Mouse (Mus musculus) midbrain, embryonic 16.5 days (tissue): ENCODE measurements around the gene Fbxw5. TPM values are rescaled to one million over a fixed set of nuclear protein-coding genes. Genes with fewer than 3 reads are reported as not detected.

Source experiments
- ATAC-seq: fragments of 200-750 bp; cut with Nextera tagmentation; 2 replicates; pipeline ENCODE4 v1.8.0; 2017; ENCODE audit warnings: moderate TSS enrichment
- H3K27ac ChIP-seq: fragments of 300-500 bp; sonication (generic); 2 replicates; pipeline ENCODE4 v1.5.1; 2014; ENCODE audit warnings: mild to moderate bottlenecking, low read length, mixed read lengths
- H3K27me3 ChIP-seq: fragments of 300-500 bp; sonication (generic); 2 replicates; pipeline ENCODE4 v1.6.1; 2014; ENCODE audit warnings: low read depth, low read length, mixed read lengths; ENCODE audit not compliant: control insufficient read depth, insufficient read depth
- H3K36me3 ChIP-seq: fragments of 300-500 bp; sonication (generic); 2 replicates; pipeline ENCODE4 v1.6.1; 2014; ENCODE audit warnings: mild to moderate bottlenecking, low read length, moderate library complexity, mixed read lengths; ENCODE audit not compliant: control insufficient read depth, insufficient read depth
- H3K4me1 ChIP-seq: fragments of 300-500 bp; sonication (generic); 2 replicates; pipeline ENCODE4 v1.6.1; 2014; ENCODE audit warnings: mild to moderate bottlenecking, low read length, mixed read lengths; ENCODE audit not compliant: control insufficient read depth, insufficient read depth
- H3K4me2 ChIP-seq: fragments of 300-500 bp; sonication (generic); 2 replicates; pipeline ENCODE4 v1.6.1; 2014; ENCODE audit warnings: mild to moderate bottlenecking, low read length, mixed read lengths
- H3K4me3 ChIP-seq: fragments of 300-500 bp; sonication (generic); 2 replicates; pipeline ENCODE4 v1.5.1; 2014; ENCODE audit warnings: low read depth, mild to moderate bottlenecking, low read length, moderate library complexity, mixed read lengths
- H3K9ac ChIP-seq: fragments of 300-500 bp; sonication (generic); 2 replicates; pipeline ENCODE4 v1.6.1; 2014; ENCODE audit warnings: low read depth, low read length, mixed read lengths
- H3K9me3 ChIP-seq: fragments of 300-500 bp; sonication (generic); replicated peaks from 2 replicates; pipeline ENCODE4 v1.6.1; 2014; ENCODE audit warnings: mild to moderate bottlenecking, low read length, mixed read lengths; ENCODE audit not compliant: control insufficient read depth, poor library complexity, severe bottlenecking
- WGBS: fragments of 180-500 bp; shearing (Covaris S2); extraction: QIAGEN DNeasy Blood & Tissue Kit; methylation state at CpG from one replicate; pipeline ENCODE4 v1.1.7; 2014; 5-methylcytosine and 5-hydroxymethylcytosine counted together
- polyA plus RNA-seq: library from polyadenylated mRNA; unstranded; fragments of >200 nt; fragmentation: Nextera tagmentation; extraction: Ambion mirVana; gene quantifications from 2 replicates; pipeline ENCODE4 v1.2.1, GENCODE M21; 2015

The Fbxw5 gene
- polyA plus RNA-seq, 1 experiment from 2014 or later: 137 TPM

- H3K9me3 ChIP-seq: no peaks in the 10 kb centered on the region
- WGBS: 80% methylated on average over 3 of the region's 3 CpGs
- H3K4me3 ChIP-seq: no peak overlapping the region
- peaks cover 10% of the 10 kb centered on the region for H3K4me1 ChIP-seq
- no peak overlapping the region for H3K9ac ChIP-seq
- H3K27ac ChIP-seq: no peak overlapping the region
- no peaks in the 10 kb centered on the region for H3K27me3 ChIP-seq
- peaks cover 23% of the 10 kb centered on the region for H3K36me3 ChIP-seq
- H3K4me2 ChIP-seq: no peak overlapping the region
- ATAC-seq: no peak
These were observed 2.2 kb downstream of the Fbxw5 start for GRCm38 (mm10) chr2:25502726-25503125.

DNA sequence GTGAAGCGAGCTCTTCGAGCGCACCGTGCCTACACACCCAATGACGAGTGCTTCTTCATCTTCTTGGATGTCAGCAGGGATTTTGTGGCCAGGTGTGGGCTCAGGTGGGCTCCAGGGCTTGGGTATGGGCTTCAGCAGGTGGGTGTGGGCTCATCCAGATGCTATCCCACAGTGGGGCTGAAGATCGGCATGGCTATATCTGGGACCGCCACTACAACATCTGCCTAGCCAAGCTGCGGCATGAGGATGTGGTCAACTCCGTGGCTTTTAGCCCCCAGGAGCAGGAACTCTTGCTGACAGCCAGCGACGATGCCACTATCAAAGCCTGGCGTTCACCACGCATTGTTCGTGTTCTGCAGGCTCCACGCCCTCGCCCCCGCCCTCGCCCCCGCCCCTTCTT lies 4.0 kb downstream of the Fbxw5 start:
- ATAC-seq: no peak
- peaks cover 10% of the 10 kb centered on the region for H3K4me1 ChIP-seq

DNA sequence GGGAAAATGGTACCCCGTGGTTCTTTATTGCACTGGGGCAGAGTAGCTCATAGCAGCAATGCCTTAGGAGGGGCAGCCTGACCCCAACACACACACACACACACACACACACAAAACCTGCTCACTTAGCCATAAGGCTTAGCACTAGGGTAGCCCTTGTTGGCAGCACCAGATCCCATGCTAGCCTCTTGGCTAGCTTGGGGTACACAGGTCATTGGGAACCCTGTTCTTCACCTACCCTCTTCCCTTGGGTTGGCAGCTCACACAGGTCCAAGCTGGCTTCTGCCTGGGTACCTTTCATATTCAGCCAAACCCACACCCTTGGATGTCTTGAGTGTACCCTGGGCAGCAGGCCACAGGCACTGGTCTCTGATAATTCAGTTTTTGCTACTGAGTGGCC lies 4.5 kb downstream of the Fbxw5 start:
- Histone ChIP-seq H3K4me1 (peaks cover 10% of the 10 kb centered on the region), H3K4me2 (no peak overlapping the region), H3K9ac (no peak overlapping the region), H3K4me3 (no peak overlapping the region), H3K9me3 (no peaks in the 10 kb centered on the region), H3K36me3 (peaks cover 23% of the 10 kb centered on the region), H3K27me3 (no peaks in the 10 kb centered on the region), H3K27ac (no peak overlapping the region)
- ATAC-seq: no peak
- 100% methylated on average over 1 of the region's 1 CpGs for WGBS

More for the DNA sequence above, 4.0 kb downstream of the Fbxw5 start:
- no peak overlapping the region for H3K27ac ChIP-seq
- no peak overlapping the region for H3K4me2 ChIP-seq
- 93% methylated on average over 19 of the region's 19 CpGs for WGBS
- no peaks in the 10 kb centered on the region for H3K27me3 ChIP-seq
- H3K9me3 ChIP-seq: no peaks in the 10 kb centered on the region
- H3K36me3 ChIP-seq: peaks cover 23% of the 10 kb centered on the region
- H3K4me3 ChIP-seq: no peak overlapping the region
- no peak overlapping the region for H3K9ac ChIP-seq

- Histone ChIP-seq H3K27ac (no peak overlapping the region), H3K4me3 (no peak overlapping the region), H3K27me3 (no peaks in the 10 kb centered on the region), H3K36me3 (peaks cover 23% of the 10 kb centered on the region), H3K4me2 (no peak overlapping the region), H3K9me3 (no peaks in the 10 kb centered on the region), H3K9ac (no peak overlapping the region), H3K4me1 (peaks cover 10% of the 10 kb centered on the region)
- no peak for ATAC-seq
- 96% methylated on average over 4 of the region's 4 CpGs for WGBS
These were observed 5.3 kb downstream of the Fbxw5 start for GRCm38 (mm10) chr2:25505860-25506259.

DNA sequence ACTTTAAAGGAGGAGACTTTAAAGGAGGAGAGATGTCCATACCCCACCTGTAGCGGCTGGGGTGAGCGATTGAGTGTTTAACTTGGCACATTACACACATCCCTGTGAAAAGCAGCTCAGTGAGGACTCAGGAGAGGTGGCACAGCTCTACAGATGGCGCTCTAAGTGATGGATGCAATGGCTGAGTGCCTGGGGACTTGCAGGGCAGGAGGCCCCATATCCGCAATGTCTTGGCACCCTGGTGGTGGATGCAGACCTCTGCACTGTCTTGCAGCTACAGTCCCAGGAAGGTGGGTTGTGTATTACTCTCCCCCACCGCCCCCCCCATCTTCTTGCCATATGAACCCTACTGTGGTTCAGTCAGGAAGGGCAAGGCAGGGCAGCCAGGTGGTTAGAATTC lies 6.4 kb downstream of the Fbxw5 start:
- Histone ChIP-seq H3K9ac (no peak overlapping the region), H3K9me3 (no peaks in the 10 kb centered on the region), H3K36me3 (peaks cover 23% of the 10 kb centered on the region), H3K4me3 (no peak overlapping the region), H3K27me3 (no peaks in the 10 kb centered on the region), H3K4me1 (peaks cover 4% of the 10 kb centered on the region), H3K27ac (no peak overlapping the region), H3K4me2 (no peak overlapping the region)
- whole genome bisulfite sequencing: 31% methylated on average over 5 of the region's 5 CpGs
- no peak for ATAC-seq

DNA sequence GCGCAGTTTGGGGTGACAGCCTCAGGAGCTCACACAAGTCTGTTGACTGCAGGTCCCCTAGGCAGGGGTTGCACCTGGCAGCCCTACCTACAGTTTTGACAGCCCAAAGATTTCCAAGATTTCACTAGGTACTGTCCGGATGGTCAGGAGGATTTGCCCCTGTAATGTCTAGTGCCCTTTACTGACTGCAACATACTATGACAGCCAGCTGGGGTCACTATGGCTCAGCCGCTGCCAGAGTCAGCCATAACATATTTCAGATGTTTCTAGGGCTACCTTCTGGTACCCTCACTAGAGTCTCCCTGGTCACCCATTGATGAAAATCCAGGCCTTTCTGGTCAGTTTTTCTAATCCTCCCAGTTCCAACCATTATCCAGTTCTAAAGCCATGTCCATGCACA lies 9.4 kb downstream of the Fbxw5 start:
- peaks cover 8% of the 10 kb centered on the region for H3K36me3 ChIP-seq
- H3K9me3 ChIP-seq: no peaks in the 10 kb centered on the region
- no peaks in the 10 kb centered on the region for H3K4me1 ChIP-seq
- H3K4me2 ChIP-seq: no peak overlapping the region
- H3K9ac ChIP-seq: no peak overlapping the region
- no peak overlapping the region for H3K27ac ChIP-seq
- no peak for ATAC-seq
- 74% methylated on average over 3 of the region's 3 CpGs for WGBS
- no peaks in the 10 kb centered on the region for H3K27me3 ChIP-seq
- H3K4me3 ChIP-seq: no peak overlapping the region

- Histone ChIP-seq H3K4me1 (no peaks in the 10 kb centered on the region), H3K36me3 (peaks cover 30% of the 10 kb centered on the region), H3K4me2 (no peak overlapping the region), H3K9me3 (no peaks in the 10 kb centered on the region), H3K4me3 (no peak overlapping the region), H3K27ac (no peak overlapping the region), H3K27me3 (no peaks in the 10 kb centered on the region), H3K9ac (no peak overlapping the region)
- 92% methylated on average over 9 of the region's 9 CpGs for WGBS
- ATAC-seq: no peak
These were observed 26.2 kb downstream of the Fbxw5 start for GRCm38 (mm10) chr2:25526510-25527302.

- no peak for ATAC-seq
- H3K9ac ChIP-seq: no peak overlapping the region
- no peaks in the 10 kb centered on the region for H3K27me3 ChIP-seq
- no peak overlapping the region for H3K4me2 ChIP-seq
- H3K4me1 ChIP-seq: no peaks in the 10 kb centered on the region
- H3K4me3 ChIP-seq: no peak overlapping the region
- no peaks in the 10 kb centered on the region for H3K9me3 ChIP-seq
- 0 out of 2 replicates have a peak, but pooled peaks cover 5% of the 10 kb centered on the region for H3K36me3 ChIP-seq
- WGBS: 100% methylated on average over 2 of the region's 2 CpGs
- H3K27ac ChIP-seq: no peak overlapping the region
These were observed 33.2 kb downstream of the Fbxw5 start for GRCm38 (mm10) chr2:25533707-25534106.

GRCm38 (mm10) chr2:25534178-25534865 lies 33.8 kb downstream of the Fbxw5 start:
- no peak overlapping the region for H3K9ac ChIP-seq
- no peak overlapping the region for H3K4me2 ChIP-seq
- H3K9me3 ChIP-seq: no peaks in the 10 kb centered on the region
- H3K36me3 ChIP-seq: 0 out of 2 replicates have a peak, but pooled peaks cover under 1% of the 10 kb centered on the region
- no peak for ATAC-seq
- H3K4me1 ChIP-seq: no peaks in the 10 kb centered on the region
- no peaks in the 10 kb centered on the region for H3K27me3 ChIP-seq
- WGBS: 91% methylated on average over 3 of the region's 3 CpGs
- no peak overlapping the region for H3K27ac ChIP-seq
- H3K4me3 ChIP-seq: no peak overlapping the region
